Mouse (Mus musculus) megakaryocyte, embryonic 14.5 days (primary cell): Measurements from ENCODE around the gene Uqcrc2.

Source experiments
- FLI1 ChIP-seq: IDR thresholded peaks from 2 replicates; pipeline ENCODE4 v1.6.1; 2012; ENCODE audit warnings: low read length, inconsistent platforms, mixed read lengths
- GATA1 ChIP-seq: IDR thresholded peaks from 3 replicates; pipeline ENCODE4 v1.6.1; 2012; ENCODE audit warnings: mixed read lengths, low read length, inconsistent platforms, borderline replicate concordance

GRCm38 (mm10) chr7:120643217-120643616 lies 8.2 kb downstream of the Uqcrc2 start:
- TF ChIP-seq GATA1 (no peak), FLI1 (no peak)
